Comparison of ENCODE assay signal across 8 mouse cellular contexts in genomic region chr14:101352046-101353008, GRCm38 (mm10).
DNase-seq lines count a peak whose midpoint lies in the region; ATAC-seq lines count a peak whose summit lies in the region.

No protein-coding gene starts in this region.

- no peak for ATAC-seq in inflammation-experienced regulatory T-cells, adult 6 months
- ATAC-seq in monocyte, adult 5-6 weeks (replicated peaks; ENCODE audit: insufficient number of reproducible peaks, low FRiP score, low TSS enrichment, poor library complexity, severe bottlenecking): no peak

- DNase-seq in heart, adult 18-20 months: peak; percentile 17 to 26
- DNase-seq in heart, adult 11 months: no peak
- peak; percentile 78 to 86 for DNase-seq in cerebellum, postnatal 10 days
- peak; percentile 17 to 23 for DNase-seq in frontal cortex, postnatal 36 days (ENCODE audit: low spot score in 2 of 2)
- DNase-seq in layer of hippocampus, postnatal 10 days (ENCODE audit: low spot score in 2 of 2): peak; percentile 54 to 69
- DNase-seq in neural tube, embryonic 10.5 days (ENCODE audit: extremely low spot score, low spot score): peak; percentile 69
